In the genomic region with DNA sequence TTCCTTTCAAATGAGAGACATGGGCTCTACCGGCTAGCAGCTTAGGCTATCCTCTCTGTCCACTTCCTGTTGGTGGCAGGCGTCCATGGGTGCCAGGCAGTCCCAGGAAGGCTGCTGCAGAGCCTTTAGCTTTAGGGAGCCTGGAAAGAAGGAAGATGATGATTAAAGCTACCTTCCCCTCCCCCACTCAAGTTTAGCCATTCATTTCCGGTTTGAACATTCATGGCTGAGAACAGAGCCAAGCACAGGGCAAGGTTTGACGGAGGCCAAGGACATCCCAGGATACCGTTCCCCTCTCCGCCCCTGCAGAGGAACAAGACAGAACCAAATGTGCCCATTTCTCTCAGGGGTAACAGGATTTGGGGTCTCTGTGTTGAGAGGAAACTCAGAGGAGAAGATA, we compare ENCODE assay signal across 8 mouse cellular contexts. TPM values are rescaled to one million over a fixed set of nuclear protein-coding genes. Genes with fewer than 3 reads are reported as not detected.
DNase-seq lines count a peak whose midpoint lies in the region; ATAC-seq lines count a peak whose summit lies in the region.

No protein-coding gene starts in this region.

- no peaks in the 10 kb centered on the region for H3K9me3 ChIP-seq in limb, embryonic 15.5 days

- WGBS in limb, embryonic 15.5 days: 42% methylated on average over 6 of the region's 6 CpGs

- no peaks in the 10 kb centered on the region for H3K27me3 ChIP-seq in limb, embryonic 15.5 days

- peak; percentile 51 to 57 for DNase-seq in heart, adult 18-20 months
- no peak for DNase-seq in heart, postnatal 25 days (ENCODE audit: low spot score)
- DNase-seq in adrenal gland, postnatal 14 days: peak; percentile 65
- peak; percentile 60 to 65 for DNase-seq in heart, postnatal 10 days
- no peak for DNase-seq in urinary bladder, postnatal 4 days (ENCODE audit: low spot score in 2 of 2)
- DNase-seq in gastrocnemius, postnatal 14 days: no peak

- H3K4me2 ChIP-seq in limb, embryonic 15.5 days: 0 out of 2 replicates have a peak overlapping the region, but pooled peaks have one; percentile 0

- H3K27ac ChIP-seq in limb, embryonic 15.5 days: no peak overlapping the region; the same call in 1 of the 2 replicates

- no peak overlapping the region for H3K4me3 ChIP-seq in limb, embryonic 15.5 days

- intact Hi-C loops in heart, postnatal 25 days (cut with DNase I): no loop called here
- intact Hi-C loops in heart, postnatal 10 days (cut with DNase I): no loop called here
- intact Hi-C loops in gastrocnemius, postnatal 14 days (cut with DNase I; ENCODE audit: low total_unique reads): no loop called here

- peaks cover 25% of the 10 kb centered on the region for H3K36me3 ChIP-seq in limb, embryonic 15.5 days

- no peak for ATAC-seq in limb, embryonic 15.5 days (ENCODE audit: insufficient number of reproducible peaks, low FRiP score, low TSS enrichment, low read depth)
- ATAC-seq in CD4-positive, CD25-positive, alpha-beta regulatory T cell, adult 4 months: no peak

- peaks cover 35% of the 10 kb centered on the region for H3K4me1 ChIP-seq in limb, embryonic 15.5 days

- no peak overlapping the region for H3K9ac ChIP-seq in limb, embryonic 15.5 days

RNA-seq across cellular contexts. Expression of a gene that starts 4.9 kb away (rescaled TPM):
- total RNA-seq in heart, adult 18-20 months (2021): 100 to 1,000 TPM; 327 to 347 TPM
- 100 to 1,000 TPM; 353 to 360 TPM for total RNA-seq in heart, postnatal 25 days (2021)
- total RNA-seq in adrenal gland, postnatal 14 days (2021): 251 and 300 TPM in 2 replicates
- 100 to 1,000 TPM; 398 to 429 TPM for total RNA-seq in heart, postnatal 10 days (2021)
- 171 and 227 TPM in 2 replicates for polyA plus RNA-seq in limb, embryonic 15.5 days (2015; fragmentation: Nextera tagmentation; extraction: Ambion mirVana)
- total RNA-seq in gastrocnemius, postnatal 14 days (2021): 100 to 1,000 TPM; 319 to 324 TPM
- 10 to 100 TPM in 1 of 2 experiments, 1 to 10 TPM in 1; 9.5 to 15.4 TPM for polyA plus RNA-seq in CD4-positive, CD25-positive, alpha-beta regulatory T cell, adult 4 months (2017; shearing (Covaris generic))

RNA-seq across cellular contexts. Expression of a gene that starts 19.8 kb away (rescaled TPM):
- total RNA-seq in heart, adult 18-20 months (2021): 10 to 100 TPM; 22.0 to 26.7 TPM
- 10 to 100 TPM; 27.4 to 30.9 TPM for total RNA-seq in heart, postnatal 25 days (2021)
- 37.0 and 42.5 TPM in 2 replicates for total RNA-seq in adrenal gland, postnatal 14 days (2021)
- 10 to 100 TPM; 30.6 to 39.0 TPM for total RNA-seq in heart, postnatal 10 days (2021)
- 8.8 and 10.6 TPM in 2 replicates for polyA plus RNA-seq in limb, embryonic 15.5 days (2015; fragmentation: Nextera tagmentation; extraction: Ambion mirVana)
- 10 to 100 TPM; 17.8 to 22.1 TPM for total RNA-seq in gastrocnemius, postnatal 14 days (2021)
- 1 to 10 TPM; 5.9 to 6.3 TPM for polyA plus RNA-seq in CD4-positive, CD25-positive, alpha-beta regulatory T cell, adult 4 months (2017; shearing (Covaris generic))

RNA-seq across cellular contexts. Expression of a gene that starts 22.3 kb away (rescaled TPM):
- total RNA-seq in heart, adult 18-20 months (2021): 1 to 10 TPM; 1.3 to 2.0 TPM
- total RNA-seq in heart, postnatal 25 days (2021): 1 to 10 TPM; 1.1 to 1.7 TPM
- 9.7 and 10.7 TPM in 2 replicates for total RNA-seq in adrenal gland, postnatal 14 days (2021)
- 1 to 10 TPM; 7.6 to 7.8 TPM for total RNA-seq in heart, postnatal 10 days (2021)
- 55.8 and 62.5 TPM in 2 replicates for polyA plus RNA-seq in limb, embryonic 15.5 days (2015; fragmentation: Nextera tagmentation; extraction: Ambion mirVana)
- 1 to 10 TPM; 2.0 to 3.1 TPM for total RNA-seq in gastrocnemius, postnatal 14 days (2021)
- 10 to 100 TPM; 22.3 to 45.2 TPM for polyA plus RNA-seq in CD4-positive, CD25-positive, alpha-beta regulatory T cell, adult 4 months (2017; shearing (Covaris generic))

RNA-seq across cellular contexts. Expression of a gene that starts 22.6 kb away (rescaled TPM):
- 1 to 10 TPM; 1.4 to 1.7 TPM for total RNA-seq in heart, adult 18-20 months (2021)
- total RNA-seq in heart, postnatal 25 days (2021): under 1 TPM; 0.61 to 0.70 TPM
- total RNA-seq in adrenal gland, postnatal 14 days (2021): 1.1 and 1.4 TPM in 2 replicates
- under 1 TPM; 0.20 to 0.22 TPM for total RNA-seq in heart, postnatal 10 days (2021)
- 0.35 and 0.37 TPM in 2 replicates for polyA plus RNA-seq in limb, embryonic 15.5 days (2015; fragmentation: Nextera tagmentation; extraction: Ambion mirVana)
- under 1 TPM; 0.11 to 0.14 TPM for total RNA-seq in gastrocnemius, postnatal 14 days (2021)
- polyA plus RNA-seq in CD4-positive, CD25-positive, alpha-beta regulatory T cell, adult 4 months (2017; shearing (Covaris generic)): under 1 TPM; 0.20 to 0.92 TPM

RNA-seq across cellular contexts. Expression of a gene that starts 23.7 kb away (rescaled TPM):
- total RNA-seq in heart, adult 18-20 months (2021): under 1 TPM in 1 of 2 experiments, not detected in 1; 0.20 TPM
- total RNA-seq in heart, postnatal 25 days (2021): under 1 TPM in 1 of 2 experiments, not detected in 1; 0.26 TPM
- total RNA-seq in adrenal gland, postnatal 14 days (2021): 0.56 and 0.83 TPM in 2 replicates
- not detected for total RNA-seq in heart, postnatal 10 days (2021)
- 0.58 and 1.00 TPM in 2 replicates for polyA plus RNA-seq in limb, embryonic 15.5 days (2015; fragmentation: Nextera tagmentation; extraction: Ambion mirVana)
- not detected for total RNA-seq in gastrocnemius, postnatal 14 days (2021)
- polyA plus RNA-seq in CD4-positive, CD25-positive, alpha-beta regulatory T cell, adult 4 months (2017; shearing (Covaris generic)): not detected

Comparison
In these comparisons a context has a peak if more than half of its experiments do, and no peak if none do; other contexts are left out.
1. DNase-seq: peak in heart, adult 18-20 months (2 of 2), adrenal gland, postnatal 14 days (single experiment) and heart, postnatal 10 days (2 of 2); none in heart, postnatal 25 days (single experiment), urinary bladder, postnatal 4 days (0 of 2) and gastrocnemius, postnatal 14 days (single experiment).